Mouse (Mus musculus) heart, postnatal 0 days (tissue): ENCODE results near the gene Trak1. TPM values are rescaled to one million over a fixed set of nuclear protein-coding genes. Genes with fewer than 3 reads are reported as not detected.

Experiments
- ATAC-seq: fragments of 200-750 bp; cut with Nextera tagmentation; 2 replicates; pipeline ENCODE4 v1.8.0; 2017; ENCODE audit warnings: low read depth, moderate number of reproducible peaks, moderate library complexity; ENCODE audit not compliant: insufficient read depth
- DNase-seq: peaks from one replicate; pipeline ENCODE4 v3.0.0-alpha.2; 2016; ENCODE audit warnings: low spot score
- H3K27ac ChIP-seq: fragments of 300-500 bp; sonication (generic); 2 replicates; pipeline ENCODE4 v1.5.1; 2014; ENCODE audit warnings: low read depth, mild to moderate bottlenecking
- H3K27me3 ChIP-seq: fragments of 300-500 bp; sonication (generic); 2 replicates; pipeline ENCODE4 v1.6.1; 2014; ENCODE audit warnings: low read length, mixed read lengths; ENCODE audit not compliant: control insufficient read depth, insufficient read depth
- H3K36me3 ChIP-seq: fragments of 300-500 bp; sonication (generic); replicated peaks from 2 replicates; pipeline ENCODE4 v1.6.1; 2014; ENCODE audit warnings: low read length, mixed read lengths; ENCODE audit not compliant: control insufficient read depth, insufficient read depth
- H3K4me1 ChIP-seq: fragments of 300-500 bp; sonication (generic); 2 replicates; pipeline ENCODE4 v1.6.1; 2014; ENCODE audit warnings: antibody characterized with exemption; ENCODE audit not compliant: control insufficient read depth, insufficient read depth
- H3K4me2 ChIP-seq: fragments of 300-500 bp; sonication (generic); 2 replicates; pipeline ENCODE4 v1.6.1; 2014; ENCODE audit warnings: low read depth, mild to moderate bottlenecking, low read length, moderate library complexity
- H3K4me3 ChIP-seq: fragments of 300-500 bp; sonication (generic); 2 replicates; pipeline ENCODE4 v1.5.1; 2014; ENCODE audit warnings: low read depth, low read length
- H3K9ac ChIP-seq: fragments of 300-500 bp; sonication (generic); replicated peaks from 2 replicates; pipeline ENCODE4 v1.6.1; 2014; ENCODE audit warnings: low read depth, low read length, mixed read lengths
- H3K9me3 ChIP-seq: fragments of 300-500 bp; sonication (generic); replicated peaks from 2 replicates; pipeline ENCODE4 v1.6.1; 2016; ENCODE audit warnings: low read length; ENCODE audit not compliant: control insufficient read depth
- CTCF ChIP-seq: IDR thresholded peaks from 2 replicates; pipeline ENCODE4 v1.5.1; 2016; ENCODE audit warnings: antibody characterized with exemption, control low read depth, low read depth
- EP300 ChIP-seq: IDR thresholded peaks from 2 replicates; pipeline ENCODE4 v1.6.1; 2016; ENCODE audit warnings: antibody characterized with exemption, low read depth
- WGBS: fragments of 180-500 bp; shearing (Covaris S2); extraction: QIAGEN DNeasy Blood & Tissue Kit; methylation state at CpG from one replicate; pipeline ENCODE4 v1.1.7; 2014; 5-methylcytosine and 5-hydroxymethylcytosine counted together
- polyA plus RNA-seq: library from polyadenylated mRNA; unstranded; fragments of >200 nt; fragmentation: Nextera tagmentation; extraction: Ambion mirVana; gene quantifications from 2 replicates; pipeline ENCODE4 v1.2.1, GENCODE M21; 2015
- total RNA-seq: library from RNA; depleted of rRNA; stranded (reverse); fragments of >200 nt; gene quantifications from 2 replicates; pipeline ENCODE4 v1.2.3, GENCODE M21; 2014; ENCODE audit warnings: low replicate concordance

The Trak1 gene
- total and polyA plus RNA-seq, 2 experiments from 2014 or later = 59.3 to 113 TPM

DNA sequence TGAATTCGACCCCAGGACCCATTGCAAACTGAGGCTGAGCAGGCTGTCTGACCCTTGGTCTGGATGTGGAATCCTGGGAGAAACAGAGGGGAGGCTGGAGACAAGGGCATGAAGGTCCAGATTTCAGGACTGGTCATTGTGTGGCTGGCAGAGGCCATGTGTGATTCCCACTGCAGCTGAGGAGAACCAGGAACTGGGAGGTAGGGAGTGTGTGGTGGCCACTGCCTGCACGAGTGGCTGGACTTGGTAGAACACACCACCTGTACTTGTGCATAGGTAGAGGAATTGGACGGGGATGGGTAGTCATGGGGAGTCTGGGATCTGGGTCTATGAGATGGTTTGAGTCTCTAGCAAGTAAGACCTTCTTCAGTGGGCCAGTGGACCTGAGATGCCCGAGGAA is 76.2 kb downstream of the Trak1 start:
- ATAC-seq = no peak
- Histone ChIP-seq H3K9ac (no peak overlapping the region), H3K4me2 (no peak overlapping the region), H3K4me3 (no peak overlapping the region), H3K27ac (peak overlapping the region; percentile 1; the same call in 1 of the 2 replicates), H3K27me3 (no peaks in the 10 kb centered on the region), H3K9me3 (no peaks in the 10 kb centered on the region), H3K36me3 (peaks cover 8% of the 10 kb centered on the region; the same call in 1 of the 2 replicates), H3K4me1 (peaks cover 39% of the 10 kb centered on the region)
- DNase-seq = no peak
- WGBS = 69% methylated on average over 4 of the region's 4 CpGs
- TF ChIP-seq EP300 (no peak), CTCF (no peak)

DNA sequence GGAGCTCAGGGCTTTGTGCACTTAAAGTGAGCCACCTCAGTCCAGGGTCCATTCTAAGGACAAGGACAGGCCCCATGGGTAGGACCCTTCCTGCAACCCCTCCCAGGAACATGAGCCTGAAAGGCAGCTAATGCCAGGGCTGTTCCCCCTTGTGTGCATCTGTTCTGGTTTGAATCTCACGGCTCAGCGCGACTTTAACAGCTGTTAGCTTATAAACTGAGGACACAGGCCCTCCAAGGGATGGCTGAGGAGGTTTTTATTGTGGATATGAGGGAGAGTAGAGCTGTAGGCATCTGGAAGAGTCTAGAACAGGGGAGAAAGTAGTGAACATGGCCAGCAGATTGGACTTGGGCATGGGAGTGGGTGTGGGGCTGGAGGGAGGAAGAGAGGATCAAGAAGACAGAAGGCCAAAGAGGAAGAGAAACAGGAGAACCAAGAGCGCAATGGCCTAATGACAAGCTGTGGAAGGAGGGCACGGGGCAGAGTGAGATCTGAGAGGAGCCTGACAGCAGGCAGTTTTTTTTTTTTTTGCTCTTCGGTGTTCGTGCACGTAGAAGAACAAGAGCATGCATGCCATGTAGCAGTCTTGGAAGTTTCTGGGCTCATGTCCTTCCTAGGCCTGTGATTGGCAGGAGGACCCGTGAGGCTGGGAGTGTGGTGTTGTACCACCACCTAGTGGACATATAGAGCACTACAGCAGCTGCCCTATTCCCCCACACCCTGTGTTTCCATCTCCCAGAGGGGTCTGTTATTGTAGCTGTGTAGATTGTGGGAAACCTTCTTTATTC is 77.0 kb downstream of the Trak1 start:
- peak; percentile 68 for DNase-seq
- TF ChIP-seq EP300 = no peak
- peak; percentile 95 for TF ChIP-seq CTCF
- H3K4me2 ChIP-seq = no peak overlapping the region
- ATAC-seq = peak; percentile 32
- no peak overlapping the region for H3K9ac ChIP-seq
- H3K4me3 ChIP-seq = no peak overlapping the region
- H3K27me3 ChIP-seq = no peaks in the 10 kb centered on the region
- H3K9me3 ChIP-seq = no peaks in the 10 kb centered on the region
- peaks cover 39% of the 10 kb centered on the region for H3K4me1 ChIP-seq
- WGBS = 36% methylated on average over 9 of the region's 9 CpGs
- H3K27ac ChIP-seq = 0 out of 2 replicates have a peak overlapping the region, but pooled peaks have one; percentile 1
- H3K36me3 ChIP-seq = peaks cover 8% of the 10 kb centered on the region; the same call in 1 of the 2 replicates

DNA sequence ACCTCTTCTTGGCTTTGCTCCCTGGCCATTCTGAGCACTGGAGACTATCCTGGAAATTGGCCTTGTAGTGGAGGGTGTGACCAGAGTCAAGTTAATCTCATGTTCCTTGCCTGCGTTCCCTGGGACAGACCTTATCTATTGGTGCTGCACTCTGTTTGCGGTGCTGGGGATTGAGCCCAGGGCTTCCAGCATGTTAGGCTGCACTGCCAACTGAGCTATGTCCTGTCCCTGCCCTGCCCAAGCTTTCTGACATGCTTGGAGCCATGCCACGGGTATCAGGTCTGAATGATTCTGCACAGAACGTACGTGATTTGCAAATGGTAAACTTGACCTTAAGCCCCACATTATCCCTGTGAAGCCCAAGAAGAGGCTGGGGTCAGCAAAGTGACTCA is 77.6 kb downstream of the Trak1 start:
- no peak for TF ChIP-seq CTCF
- TF ChIP-seq EP300 = no peak
- H3K4me1 ChIP-seq = peaks cover 35% of the 10 kb centered on the region
- 66% methylated on average over 5 of the region's 5 CpGs for WGBS
- DNase-seq = no peak
- no peak for ATAC-seq
- H3K4me2 ChIP-seq = no peak overlapping the region
- H3K36me3 ChIP-seq = peaks cover 8% of the 10 kb centered on the region; the same call in 1 of the 2 replicates
- no peak overlapping the region for H3K27ac ChIP-seq
- H3K27me3 ChIP-seq = no peaks in the 10 kb centered on the region
- no peak overlapping the region for H3K4me3 ChIP-seq
- no peak overlapping the region for H3K9ac ChIP-seq
- H3K9me3 ChIP-seq = no peaks in the 10 kb centered on the region

DNA sequence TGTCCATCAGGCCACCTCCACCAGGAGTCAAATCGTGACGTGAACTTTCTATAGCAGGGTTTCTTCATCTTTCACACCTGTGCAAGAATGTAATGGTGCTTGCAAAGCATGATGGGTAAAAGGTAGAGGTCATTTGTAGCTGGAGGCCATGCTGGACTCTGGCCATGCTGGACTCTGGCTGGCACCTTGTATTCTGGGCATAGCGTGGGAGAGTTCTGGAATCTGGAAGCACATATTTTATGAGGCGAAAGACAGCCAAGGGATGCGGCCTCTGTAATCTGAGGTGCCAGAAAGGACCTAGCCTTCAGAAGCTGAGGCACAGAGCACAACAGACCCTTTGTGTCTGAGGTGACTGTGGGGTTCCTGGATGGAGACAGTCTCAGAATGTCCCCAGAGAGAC is 78.8 kb downstream of the Trak1 start:
- no peak overlapping the region for H3K4me3 ChIP-seq
- DNase-seq (no peak), ATAC-seq (no peak)
- no peak overlapping the region for H3K4me2 ChIP-seq
- H3K27ac ChIP-seq = no peak overlapping the region
- peaks cover 25% of the 10 kb centered on the region for H3K4me1 ChIP-seq
- H3K27me3 ChIP-seq = no peaks in the 10 kb centered on the region
- peaks cover 8% of the 10 kb centered on the region; the same call in 1 of the 2 replicates for H3K36me3 ChIP-seq
- TF ChIP-seq CTCF (no peak), EP300 (no peak)
- 77% methylated on average over 5 of the region's 5 CpGs for WGBS
- H3K9me3 ChIP-seq = no peaks in the 10 kb centered on the region
- H3K9ac ChIP-seq = no peak overlapping the region

DNA sequence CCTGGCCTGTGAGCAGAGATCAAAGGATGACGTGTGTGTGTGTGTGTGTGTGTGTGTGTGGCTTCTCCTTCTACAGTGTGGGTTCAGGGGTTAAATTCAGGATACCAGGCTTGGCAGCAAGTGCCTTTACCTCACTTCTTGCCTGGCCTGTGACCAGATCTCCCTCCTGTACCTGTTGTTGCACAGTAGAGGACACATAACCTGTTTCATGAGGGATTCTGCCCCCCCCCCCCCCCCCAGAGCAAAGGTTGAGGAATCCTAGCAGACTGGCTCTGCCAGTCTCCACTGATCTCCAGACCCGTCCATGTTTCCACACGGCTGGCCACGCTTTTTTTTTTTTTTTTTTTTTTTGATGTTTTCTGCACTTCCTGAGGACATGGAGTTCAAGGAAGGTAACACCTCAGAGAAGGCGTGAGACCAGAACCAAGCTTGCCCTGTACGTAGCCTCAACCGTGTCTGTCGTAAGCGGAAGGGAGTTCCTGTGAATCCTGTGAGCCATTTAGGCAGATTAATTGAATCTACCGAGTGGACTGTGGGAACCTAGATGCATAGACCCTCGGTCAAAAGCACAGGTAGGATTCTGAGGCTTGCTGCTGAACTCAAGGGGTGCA is 83.1 kb downstream of the Trak1 start:
- WGBS = 83% methylated on average over 11 of the region's 11 CpGs
- Histone ChIP-seq H3K36me3 (peaks cover 8% of the 10 kb centered on the region; the same call in 1 of the 2 replicates), H3K27ac (no peak overlapping the region), H3K4me1 (peaks cover 7% of the 10 kb centered on the region; the same call in 1 of the 2 replicates), H3K4me2 (no peak overlapping the region), H3K4me3 (no peak overlapping the region), H3K9ac (no peak overlapping the region), H3K27me3 (no peaks in the 10 kb centered on the region), H3K9me3 (no peaks in the 10 kb centered on the region)
- TF ChIP-seq EP300 = no peak
- no peak for TF ChIP-seq CTCF
- no peak for DNase-seq
- ATAC-seq = no peak
